Mouse (Mus musculus) heart, embryonic 16.5 days (tissue): ENCODE measurements around the gene B230307C23Rik. TPM values are rescaled to one million over a fixed set of nuclear protein-coding genes. Genes with fewer than 3 reads are reported as not detected.
"Not testable (repeated sequence)": the region's sequence is repeated elsewhere in the genome, so short reads cannot be mapped to it uniquely, and the experiment has no call there.

Experiments used
- ATAC-seq: fragments of 200-750 bp; cut with Nextera tagmentation; replicated peaks from 2 replicates; pipeline ENCODE4 v1.8.0; 2017; ENCODE audit warnings: moderate number of reproducible peaks; ENCODE audit not compliant: insufficient read depth, low FRiP score; ENCODE audit errors: extremely low read depth
- H3K27ac ChIP-seq: fragments of 300-500 bp; sonication (generic); 2 replicates; pipeline ENCODE4 v1.5.1; 2014; ENCODE audit warnings: mild to moderate bottlenecking, low read length, control low read depth, moderate library complexity
- H3K27me3 ChIP-seq: fragments of 300-500 bp; sonication (generic); 2 replicates; pipeline ENCODE4 v1.6.1; 2014; ENCODE audit warnings: low read length, mixed read lengths; ENCODE audit not compliant: control insufficient read depth, insufficient read depth
- H3K36me3 ChIP-seq: fragments of 300-500 bp; sonication (generic); 2 replicates; pipeline ENCODE4 v1.6.1; 2014; ENCODE audit not compliant: control insufficient read depth, insufficient read depth
- H3K4me1 ChIP-seq: fragments of 300-500 bp; sonication (generic); 2 replicates; pipeline ENCODE4 v1.6.1; 2014; ENCODE audit warnings: low read length, mixed read lengths; ENCODE audit not compliant: control insufficient read depth, insufficient read depth
- H3K4me2 ChIP-seq: fragments of 300-500 bp; sonication (generic); 2 replicates; pipeline ENCODE4 v1.6.1; 2014; ENCODE audit warnings: low read depth, mild to moderate bottlenecking, control low read depth, low read length
- H3K4me3 ChIP-seq: fragments of 300-500 bp; sonication (generic); 2 replicates; pipeline ENCODE4 v1.5.1; 2014; ENCODE audit warnings: mild to moderate bottlenecking, control low read depth, low read length
- H3K9ac ChIP-seq: fragments of 300-500 bp; sonication (generic); 2 replicates; pipeline ENCODE4 v1.6.1; 2014; ENCODE audit warnings: low read length, control low read depth
- H3K9me3 ChIP-seq: fragments of 300-500 bp; sonication (generic); replicated peaks from 2 replicates; pipeline ENCODE4 v1.6.1; 2016; ENCODE audit warnings: low read length; ENCODE audit not compliant: control insufficient read depth
- WGBS: fragments of 180-500 bp; shearing (Covaris S2); extraction: QIAGEN DNeasy Blood & Tissue Kit; methylation state at CpG from one replicate; pipeline ENCODE4 v1.1.7; 2014; 5-methylcytosine and 5-hydroxymethylcytosine counted together
- polyA plus RNA-seq: library from polyadenylated mRNA; unstranded; fragments of >200 nt; fragmentation: Nextera tagmentation; extraction: Ambion mirVana; gene quantifications from 2 replicates; pipeline ENCODE4 v1.2.1, GENCODE M21; 2015

Gene B230307C23Rik
- polyA plus RNA-seq, 1 experiment from 2014 or later: 17.8 TPM

- not testable (repeated sequence) for H3K4me1 ChIP-seq
- 71% methylated on average over 3 of the region's 3 CpGs for WGBS
These were observed 82.3 kb downstream of the B230307C23Rik start for GRCm38 (mm10) chr16:98079382-98079781.

GRCm38 (mm10) chr16:98081140-98081539 is 84.0 kb downstream of the B230307C23Rik start:
- not testable (repeated sequence) for H3K9me3 ChIP-seq, ATAC-seq, H3K36me3 ChIP-seq, H3K4me1 ChIP-seq, H3K27ac ChIP-seq, H3K27me3 ChIP-seq
- H3K4me2 ChIP-seq: peak overlapping the region; percentile 74
- peak overlapping the region; percentile 75 for H3K9ac ChIP-seq
- WGBS: 86% methylated on average over 1 of the region's 1 CpGs
- H3K4me3 ChIP-seq: peak overlapping the region; percentile 88

More at GRCm38 (mm10) chr16:98079382-98079781, 82.3 kb downstream of the B230307C23Rik start:
- not testable (repeated sequence) for H3K4me2 ChIP-seq, H3K9ac ChIP-seq, H3K9me3 ChIP-seq, H3K36me3 ChIP-seq, H3K27me3 ChIP-seq, ATAC-seq, H3K4me3 ChIP-seq
- 0 out of 2 replicates have a peak overlapping the region, but pooled peaks have one; percentile 48 for H3K27ac ChIP-seq

Other genes with a start within 250 kb of the B230307C23Rik start
- gene Ripk4, start 233.5 kb upstream of the B230307C23Rik start, polyA plus RNA-seq: 2.9 and 4.6 TPM in 2 replicates
- gene Prdm15, start 145.5 kb upstream of the B230307C23Rik start, polyA plus RNA-seq: 6.3 and 7.0 TPM in 2 replicates
- 11.7 and 16.9 TPM in 2 replicates for gene C2cd2, start 34.7 kb upstream of the B230307C23Rik start, polyA plus RNA-seq
- gene Zbtb21, start 34.7 kb upstream of the B230307C23Rik start, polyA plus RNA-seq: 7.6 and 7.9 TPM in 2 replicates
- gene A630089N07Rik, start 85.1 kb downstream of the B230307C23Rik start, polyA plus RNA-seq: 9.6 and 11.0 TPM in 2 replicates